Mouse (Mus musculus): ENCODE data around the gene Atp6v1fnb. TPM values are rescaled to one million over a fixed set of nuclear protein-coding genes. Genes with fewer than 3 reads are reported as not detected.

Gene Atp6v1fnb
- polyA plus RNA-seq (2012; ENCODE audit: low replicate concordance): not detected in 2 replicates

GRCm38 (mm10) chr6:29471137-29471536 is at the start of gene Atp6v1fnb:
Atp6v1fnb (plus strand) TSS chr6:29471437.

DNA sequence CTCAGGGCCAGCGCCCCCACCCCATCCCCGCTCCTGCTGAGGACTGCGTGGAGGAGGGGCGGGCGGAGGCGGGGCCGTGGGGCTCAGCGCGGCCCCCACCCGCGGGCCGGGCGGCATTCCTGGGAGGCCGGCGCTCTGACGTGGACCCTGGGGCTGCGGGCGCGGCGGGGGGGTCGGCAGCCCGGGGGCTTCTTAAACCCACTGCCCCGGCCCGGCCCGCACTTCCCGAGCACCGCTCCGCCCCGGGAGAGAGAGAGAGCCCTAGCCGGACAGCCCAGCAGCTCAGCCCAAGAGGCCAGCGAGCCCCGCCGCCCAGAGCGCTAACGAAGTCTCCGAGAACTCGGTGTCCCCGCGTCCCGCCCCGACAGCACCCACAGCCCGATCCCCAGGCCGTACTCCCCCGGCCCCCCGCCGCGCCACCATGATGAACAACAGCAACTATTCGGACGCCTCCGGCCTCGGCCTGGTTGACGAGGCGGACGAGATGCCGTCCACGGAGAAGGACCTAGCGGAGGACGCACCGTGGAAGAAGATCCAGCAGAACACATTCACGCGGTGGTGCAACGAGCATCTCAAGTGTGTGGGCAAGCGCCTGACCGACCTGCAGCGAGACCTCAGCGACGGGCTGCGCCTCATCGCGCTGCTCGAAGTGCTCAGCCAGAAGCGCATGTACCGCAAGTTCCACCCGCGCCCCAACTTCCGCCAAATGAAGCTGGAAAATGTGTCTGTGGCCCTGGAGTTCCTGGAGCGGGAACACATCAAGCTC is 38.0 kb upstream of the Atp6v1fnb start, which contains the start of gene Flnc:
Gene Flnc, plus strand, starts transcription at position 219 of the 766 bp plus-strand sequence.

GRCm38 (mm10) chr6:29467583-29468354 is 3.5 kb upstream of the Atp6v1fnb start, which contains the start of gene Atp6v1f:
Atp6v1f (plus strand) TSS chr6:29467718.

GRCm38 (mm10) chr6:29507447-29508309 is 36.4 kb downstream of the Atp6v1fnb start, which contains the start of gene Kcp:
Kcp (minus strand) TSS chr6:29507952.

Other genes starting within 250 kb of the Atp6v1fnb start
- 22.1 and 32.0 TPM in 2 replicates for gene Hilpda, start 198.9 kb upstream of the Atp6v1fnb start, polyA plus RNA-seq (2012; ENCODE audit: low replicate concordance)
- gene Fam71f2, start 191.8 kb upstream of the Atp6v1fnb start, polyA plus RNA-seq (2012; ENCODE audit: low replicate concordance): 0.24 TPM in 1 of 2 replicates, not detected in the other
- gene Fam71f1, start 152.3 kb upstream of the Atp6v1fnb start, polyA plus RNA-seq (2012; ENCODE audit: low replicate concordance): not detected in 2 replicates
- gene Calu, start 123.4 kb upstream of the Atp6v1fnb start, polyA plus RNA-seq (2012; ENCODE audit: low replicate concordance): 4.2 and 22.3 TPM in 2 replicates
- not detected in 2 replicates for gene Opn1sw, start 83.0 kb upstream of the Atp6v1fnb start, polyA plus RNA-seq (2012; ENCODE audit: low replicate concordance)
- gene Ccdc136, start 75.1 kb upstream of the Atp6v1fnb start, polyA plus RNA-seq (2012; ENCODE audit: low replicate concordance): 0.17 and 0.56 TPM in 2 replicates
- 0.05 TPM in 1 of 2 replicates, not detected in the other for gene Flnc, start 38.2 kb upstream of the Atp6v1fnb start, polyA plus RNA-seq (2012; ENCODE audit: low replicate concordance)
- 64.0 and 358 TPM in 2 replicates for gene Atp6v1f, start 3.7 kb upstream of the Atp6v1fnb start, polyA plus RNA-seq (2012; ENCODE audit: low replicate concordance)
- gene Kcp, start 36.5 kb downstream of the Atp6v1fnb start, polyA plus RNA-seq (2012; ENCODE audit: low replicate concordance): 0.47 and 0.99 TPM in 2 replicates
- 146 and 322 TPM in 2 replicates for gene Irf5, start 55.2 kb downstream of the Atp6v1fnb start, polyA plus RNA-seq (2012; ENCODE audit: low replicate concordance)
- gene Tnpo3, start 138.4 kb downstream of the Atp6v1fnb start, polyA plus RNA-seq (2012; ENCODE audit: low replicate concordance): 24.2 and 33.8 TPM in 2 replicates
- 8.7 and 41.4 TPM in 2 replicates for gene Tspan33, start 222.8 kb downstream of the Atp6v1fnb start, polyA plus RNA-seq (2012; ENCODE audit: low replicate concordance)